Mouse (Mus musculus) midbrain, embryonic 14.5 days (tissue): ENCODE data around the gene Tcam1. TPM values are rescaled to one million over a fixed set of nuclear protein-coding genes. Genes with fewer than 3 reads are reported as not detected.
A peak's percentile ranks its signal among the peaks of the same experiment; 100 is the strongest.

Experiments used
- ATAC-seq: fragments of 200-750 bp; cut with Nextera tagmentation; 2 replicates; pipeline ENCODE4 v1.8.0; 2017; ENCODE audit warnings: moderate number of reproducible peaks, moderate library complexity; ENCODE audit not compliant: low FRiP score, low TSS enrichment
- DNase-seq: peaks from one replicate; pipeline ENCODE4 v3.0.0-alpha.2; 2015
- H3K27ac ChIP-seq: fragments of 300-500 bp; sonication (generic); replicated peaks from 2 replicates; pipeline ENCODE4 v1.5.1; 2014; ENCODE audit warnings: mild to moderate bottlenecking, low read depth, low read length, moderate library complexity
- H3K27me3 ChIP-seq: fragments of 300-500 bp; sonication (generic); 2 replicates; pipeline ENCODE4 v1.6.1; 2014; ENCODE audit warnings: low read length, control low read depth, mixed read lengths; ENCODE audit not compliant: control insufficient read depth, insufficient read depth
- H3K36me3 ChIP-seq: fragments of 300-500 bp; sonication (generic); 2 replicates; pipeline ENCODE4 v1.6.1; 2014; ENCODE audit warnings: low read length, control low read depth; ENCODE audit not compliant: control insufficient read depth, insufficient read depth
- H3K4me1 ChIP-seq: fragments of 300-500 bp; sonication (generic); 2 replicates; pipeline ENCODE4 v1.6.1; 2014; ENCODE audit warnings: mild to moderate bottlenecking, antibody characterized with exemption, low read length, control low read depth; ENCODE audit not compliant: control insufficient read depth, insufficient read depth
- H3K4me2 ChIP-seq: fragments of 300-500 bp; sonication (generic); 2 replicates; pipeline ENCODE4 v1.6.1; 2014; ENCODE audit warnings: mild to moderate bottlenecking, low read length, moderate library complexity
- H3K4me3 ChIP-seq: fragments of 300-500 bp; sonication (generic); replicated peaks from 2 replicates; pipeline ENCODE4 v1.5.1; 2014; ENCODE audit warnings: low read depth, low read length
- H3K9ac ChIP-seq: fragments of 300-500 bp; sonication (generic); replicated peaks from 2 replicates; pipeline ENCODE4 v1.6.1; 2014; ENCODE audit warnings: mild to moderate bottlenecking, low read length, moderate library complexity
- H3K9me3 ChIP-seq: fragments of 300-500 bp; sonication (generic); 2 replicates; pipeline ENCODE4 v1.6.1; 2016; ENCODE audit warnings: low read length, control low read depth, mixed read lengths; ENCODE audit not compliant: control insufficient read depth
- WGBS: fragments of 180-500 bp; shearing (Covaris S2); extraction: QIAGEN DNeasy Blood & Tissue Kit; methylation state at CpG from one replicate; pipeline ENCODE4 v1.1.7; 2014; 5-methylcytosine and 5-hydroxymethylcytosine counted together
- polyA plus RNA-seq: library from polyadenylated mRNA; unstranded; fragments of >200 nt; fragmentation: Nextera tagmentation; extraction: Ambion mirVana; gene quantifications from 2 replicates; pipeline ENCODE4 v1.2.1, GENCODE M21; 2014

Tcam1 gene
- polyA plus RNA-seq, 1 experiment from 2014 or later: 0.12 TPM

- DNase-seq (no peak), ATAC-seq (no peak)
- Histone ChIP-seq H3K4me2 (no peak overlapping the region), H3K27me3 (no peaks in the 10 kb centered on the region), H3K9me3 (no peaks in the 10 kb centered on the region), H3K36me3 (peaks cover 73% of the 10 kb centered on the region), H3K4me1 (peaks cover 12% of the 10 kb centered on the region), H3K27ac (no peak overlapping the region), H3K4me3 (no peak overlapping the region), H3K9ac (no peak overlapping the region)
- 90% methylated on average over 14 of the region's 14 CpGs for WGBS
These were observed 15.5 kb upstream of the Tcam1 start for GRCm38 (mm10) chr11:106260826-106261450.

GRCm38 (mm10) chr11:106263963-106264362 lies 12.5 kb upstream of the Tcam1 start:
- Histone ChIP-seq H3K27me3 (no peaks in the 10 kb centered on the region), H3K9ac (no peak overlapping the region), H3K4me3 (no peak overlapping the region), H3K9me3 (no peaks in the 10 kb centered on the region), H3K36me3 (peaks cover 76% of the 10 kb centered on the region), H3K27ac (no peak overlapping the region), H3K4me1 (peaks cover 5% of the 10 kb centered on the region; the same call in 1 of the 2 replicates), H3K4me2 (no peak overlapping the region)
- WGBS: 91% methylated on average over 9 of the region's 9 CpGs
- DNase-seq: no peak
- ATAC-seq: no peak

DNA sequence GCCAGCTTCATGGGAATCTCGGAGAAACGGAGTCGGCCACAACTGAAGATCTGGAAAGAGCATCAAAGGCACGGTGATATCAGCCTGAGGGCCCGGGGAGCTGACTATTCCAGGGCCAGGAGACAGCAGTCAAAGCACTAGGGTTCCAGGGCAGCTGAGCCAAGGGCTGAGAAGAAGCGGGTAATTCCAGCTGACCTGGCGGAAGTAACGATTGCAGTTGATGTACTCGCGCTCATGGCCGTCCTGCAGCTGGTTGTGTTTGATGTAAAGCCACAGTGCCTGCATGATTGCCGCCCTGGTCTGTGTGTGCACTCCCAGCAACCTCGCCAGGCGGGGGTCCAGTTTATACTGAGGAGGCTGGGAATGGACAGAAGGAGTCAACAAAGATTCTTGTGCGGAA lies 11.5 kb upstream of the Tcam1 start:
- Histone ChIP-seq H3K27ac (no peak overlapping the region), H3K4me1 (peaks cover 5% of the 10 kb centered on the region; the same call in 1 of the 2 replicates), H3K9me3 (no peaks in the 10 kb centered on the region), H3K27me3 (no peaks in the 10 kb centered on the region), H3K4me3 (no peak overlapping the region), H3K9ac (no peak overlapping the region), H3K4me2 (no peak overlapping the region), H3K36me3 (peaks cover 70% of the 10 kb centered on the region)
- no peak for DNase-seq
- no peak for ATAC-seq
- WGBS: 94% methylated on average over 15 of the region's 15 CpGs

GRCm38 (mm10) chr11:106265570-106265969 lies 10.9 kb upstream of the Tcam1 start:
- DNase-seq (no peak), ATAC-seq (no peak)
- no peak overlapping the region for H3K27ac ChIP-seq
- no peak overlapping the region for H3K4me2 ChIP-seq
- no peaks in the 10 kb centered on the region for H3K9me3 ChIP-seq
- H3K9ac ChIP-seq: no peak overlapping the region
- no peaks in the 10 kb centered on the region for H3K27me3 ChIP-seq
- 94% methylated on average over 4 of the region's 4 CpGs for WGBS
- H3K4me1 ChIP-seq: peaks cover 5% of the 10 kb centered on the region; the same call in 1 of the 2 replicates
- no peak overlapping the region for H3K4me3 ChIP-seq
- H3K36me3 ChIP-seq: peaks cover 69% of the 10 kb centered on the region

GRCm38 (mm10) chr11:106266431-106266830 lies 10.0 kb upstream of the Tcam1 start:
- no peak for DNase-seq
- peaks cover 61% of the 10 kb centered on the region for H3K36me3 ChIP-seq

DNA sequence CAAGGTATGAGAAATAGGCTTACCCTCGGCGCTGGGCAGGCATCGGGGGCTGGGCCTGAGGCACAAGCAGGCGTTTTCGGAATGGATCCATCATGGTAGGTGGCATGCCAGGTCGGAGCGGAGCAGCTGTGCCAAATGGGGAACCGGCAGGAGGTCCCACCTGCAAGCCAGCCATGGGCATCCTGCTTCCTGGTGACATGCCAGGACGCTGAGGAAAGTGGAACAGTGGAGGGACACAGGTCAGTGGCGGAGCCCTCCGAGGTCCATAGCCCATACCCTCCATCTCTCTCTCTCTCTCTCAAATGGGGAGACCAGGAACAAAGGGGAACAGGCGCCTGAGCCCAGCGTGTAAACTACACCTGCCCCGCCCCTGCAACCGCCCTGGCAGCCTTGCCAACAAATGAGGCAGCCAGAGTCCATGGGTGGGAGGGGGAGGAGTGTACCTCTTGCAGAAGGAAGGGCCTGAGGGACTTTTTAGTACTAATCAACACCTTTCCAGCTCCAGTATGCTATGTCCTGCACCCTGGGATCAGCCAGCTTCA lies 9.1 kb upstream of the Tcam1 start:
- H3K4me2 ChIP-seq: no peak overlapping the region
- WGBS: 84% methylated on average over 15 of the region's 15 CpGs

More at GRCm38 (mm10) chr11:106266431-106266830, 10.0 kb upstream of the Tcam1 start:
- Histone ChIP-seq H3K9me3 (no peaks in the 10 kb centered on the region), H3K9ac (no peak overlapping the region), H3K4me1 (peaks cover 8% of the 10 kb centered on the region), H3K4me2 (no peak overlapping the region), H3K27me3 (no peaks in the 10 kb centered on the region), H3K27ac (no peak overlapping the region), H3K4me3 (no peak overlapping the region)
- WGBS: 92% methylated on average over 10 of the region's 10 CpGs
- ATAC-seq: no peak

DNA sequence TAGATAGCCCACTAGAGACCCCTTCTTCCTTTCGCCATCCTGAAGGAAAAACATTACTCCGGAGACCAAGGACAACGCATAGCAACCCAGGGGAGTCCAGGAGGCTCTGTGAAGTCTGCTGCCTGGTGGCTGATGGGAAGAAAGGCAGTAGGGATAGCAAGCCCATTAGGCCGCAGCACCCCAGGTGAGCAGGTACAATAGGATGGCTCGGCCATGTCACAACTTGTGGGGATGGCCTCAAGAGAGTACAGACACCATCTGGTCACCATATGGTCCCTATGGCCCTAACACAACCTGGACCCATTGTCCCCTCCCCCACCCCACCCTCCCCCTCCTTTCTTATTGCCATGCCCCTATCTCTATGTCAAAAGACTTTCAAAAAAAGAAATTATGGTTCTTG lies 8.6 kb upstream of the Tcam1 start:
- no peaks in the 10 kb centered on the region for H3K9me3 ChIP-seq
- DNase-seq (no peak), ATAC-seq (no peak)
- 76% methylated on average over 5 of the region's 5 CpGs for WGBS
- H3K36me3 ChIP-seq: peaks cover 46% of the 10 kb centered on the region
- no peak overlapping the region for H3K4me2 ChIP-seq
- H3K4me3 ChIP-seq: no peak overlapping the region
- peaks cover 13% of the 10 kb centered on the region for H3K4me1 ChIP-seq
- H3K27ac ChIP-seq: 0 out of 2 replicates have a peak overlapping the region, but pooled peaks have one; percentile 14
- H3K27me3 ChIP-seq: no peaks in the 10 kb centered on the region
- peak overlapping the region; percentile 14; the same call in 1 of the 2 replicates for H3K9ac ChIP-seq

More for the DNA sequence above, 9.1 kb upstream of the Tcam1 start:
- Histone ChIP-seq H3K9me3 (no peaks in the 10 kb centered on the region), H3K27me3 (no peaks in the 10 kb centered on the region), H3K36me3 (peaks cover 51% of the 10 kb centered on the region), H3K27ac (no peak overlapping the region), H3K9ac (0 out of 2 replicates have a peak overlapping the region, but pooled peaks have one; percentile 14), H3K4me3 (no peak overlapping the region), H3K4me1 (peaks cover 13% of the 10 kb centered on the region)
- DNase-seq: no peak
- no peak for ATAC-seq

- Histone ChIP-seq H3K27ac (peak overlapping the region; percentile 14), H3K4me1 (peaks cover 13% of the 10 kb centered on the region), H3K36me3 (peaks cover 40% of the 10 kb centered on the region), H3K9ac (peak overlapping the region; percentile 35), H3K27me3 (no peaks in the 10 kb centered on the region), H3K4me3 (no peak overlapping the region), H3K4me2 (0 out of 2 replicates have a peak overlapping the region, but pooled peaks have one; percentile 8), H3K9me3 (no peaks in the 10 kb centered on the region)
- no peak for DNase-seq
- no peak for ATAC-seq
- WGBS: 71% methylated on average over 8 of the region's 8 CpGs
These were observed 8.0 kb upstream of the Tcam1 start for GRCm38 (mm10) chr11:106268326-106269059.
